Mouse (Mus musculus): ENCODE measurements around the gene Samsn1. TPM values are rescaled to one million over a fixed set of nuclear protein-coding genes. Genes with fewer than 3 reads are reported as not detected.

The Samsn1 gene
- 1 to 10 TPM; 1.0 to 2.0 TPM for total RNA-seq (2021)
- long read RNA-seq, partial matches to known transcripts, result 0 of 2 reads
- long read RNA-seq, other reads (novel, unspliced or antisense), result 0 of 2 reads

- no peak for DNase-seq (ENCODE audit: low spot score in 2 of 2)
Observed at GRCm38 (mm10) chr16:76022181-76022580, at the start of gene Samsn1. Gene Samsn1 (minus strand): TSS chr16:76022281.

DNA sequence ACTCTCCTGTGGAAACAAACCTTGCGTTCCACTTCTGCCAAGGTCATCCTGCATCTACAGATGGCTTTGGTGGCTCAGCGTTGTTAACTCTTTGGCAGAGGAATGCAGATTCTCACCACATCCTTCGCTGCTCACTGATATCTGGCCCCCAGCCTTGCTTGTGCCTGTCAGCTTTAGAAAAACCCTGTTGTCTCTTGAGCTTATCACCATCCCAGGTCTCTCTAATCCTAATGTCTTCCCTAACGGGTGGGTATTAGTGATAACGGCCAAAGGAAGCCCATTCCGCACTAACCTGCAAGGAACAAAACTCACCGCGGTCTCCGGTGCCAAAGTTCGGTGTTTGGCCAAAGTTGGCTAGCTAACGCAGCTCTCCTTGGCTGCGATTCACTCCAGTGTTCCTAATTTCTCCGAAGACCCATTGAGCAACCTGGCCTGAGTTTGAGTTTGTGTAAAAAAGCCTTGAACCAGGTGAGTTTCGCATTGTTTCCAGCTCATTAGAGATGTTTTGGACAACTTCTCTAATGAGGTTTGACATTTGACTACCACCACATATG lies 44.1 kb upstream of the Samsn1 start:
- no peak for DNase-seq (ENCODE audit: low spot score in 2 of 2)

GRCm38 (mm10) chr16:76054976-76055375 lies 32.9 kb upstream of the Samsn1 start:
- no peak for DNase-seq (ENCODE audit: low spot score in 2 of 2)

DNA sequence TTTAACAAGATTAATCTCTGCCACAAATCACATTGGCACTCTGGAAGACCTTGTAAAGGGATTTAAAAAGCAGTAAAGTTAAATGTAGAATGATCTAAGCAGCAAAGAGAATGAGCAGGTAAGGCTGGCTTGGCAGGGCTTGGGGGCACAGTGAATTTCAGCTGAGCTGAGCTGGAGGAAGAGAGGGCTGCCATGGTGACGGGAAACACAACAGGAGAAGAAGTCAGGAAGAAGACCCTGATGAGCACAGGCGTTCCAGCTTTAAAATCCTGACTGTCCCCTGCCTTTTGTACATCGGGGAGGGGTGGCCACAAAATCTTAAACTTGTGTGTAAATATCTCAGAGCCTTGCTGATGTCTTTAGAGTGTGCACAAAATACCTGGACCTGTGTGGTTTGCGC lies 32.0 kb upstream of the Samsn1 start:
- no peak for DNase-seq (ENCODE audit: low spot score in 2 of 2)

- DNase-seq (ENCODE audit: low spot score in 2 of 2), result no peak
Observed at GRCm38 (mm10) chr16:76053537-76053936, 31.5 kb upstream of the Samsn1 start.

DNA sequence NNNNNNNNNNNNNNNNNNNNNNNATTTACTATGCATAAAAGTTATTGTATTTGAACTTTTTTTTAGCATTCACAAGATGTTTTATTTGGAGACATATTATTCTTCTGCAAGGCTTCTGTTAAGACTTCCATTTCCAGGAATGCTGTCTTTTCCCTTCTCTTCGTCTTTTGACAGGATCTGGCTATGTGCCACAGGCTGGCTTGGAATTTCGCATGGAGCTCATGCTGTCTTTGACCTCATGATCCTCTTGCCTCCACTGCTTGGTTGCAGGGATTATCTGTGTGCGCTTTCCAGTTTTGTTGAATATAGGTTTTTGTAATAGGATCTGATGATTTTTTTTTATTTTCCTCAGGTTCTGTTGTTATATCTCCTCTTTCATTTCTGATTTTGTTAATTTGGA lies 25.0 kb upstream of the Samsn1 start:
- no peak for DNase-seq (ENCODE audit: low spot score in 2 of 2)

DNA sequence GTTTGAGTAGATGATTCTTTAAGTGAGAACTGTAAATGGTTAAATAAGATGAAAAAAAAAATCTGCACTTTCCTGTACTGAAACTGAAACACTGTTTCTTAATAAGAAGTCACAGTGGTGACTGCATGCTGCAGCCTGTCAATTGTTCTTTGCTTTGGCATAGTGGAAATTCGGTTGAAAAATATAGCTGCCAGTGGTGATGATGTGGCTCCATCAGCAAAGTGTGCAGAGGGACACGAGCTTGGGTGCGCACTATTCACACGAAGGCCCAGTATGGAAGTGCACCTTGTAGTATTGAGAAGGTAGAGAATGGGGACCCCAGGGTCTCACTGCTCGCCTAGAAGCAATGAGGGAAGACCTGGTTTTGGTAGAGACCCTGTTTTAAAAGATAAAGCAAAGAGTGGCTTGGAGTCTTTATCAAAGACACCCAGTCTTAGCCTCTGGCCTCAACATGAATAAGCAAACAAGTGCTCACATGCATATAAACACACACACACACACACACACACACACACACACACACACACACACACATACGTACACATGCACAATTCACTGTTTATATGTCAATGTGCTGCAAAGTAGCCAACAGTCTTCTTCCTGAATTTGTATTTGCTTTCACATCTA lies 18.4 kb upstream of the Samsn1 start:
- no peak for DNase-seq (ENCODE audit: low spot score in 2 of 2)

DNA sequence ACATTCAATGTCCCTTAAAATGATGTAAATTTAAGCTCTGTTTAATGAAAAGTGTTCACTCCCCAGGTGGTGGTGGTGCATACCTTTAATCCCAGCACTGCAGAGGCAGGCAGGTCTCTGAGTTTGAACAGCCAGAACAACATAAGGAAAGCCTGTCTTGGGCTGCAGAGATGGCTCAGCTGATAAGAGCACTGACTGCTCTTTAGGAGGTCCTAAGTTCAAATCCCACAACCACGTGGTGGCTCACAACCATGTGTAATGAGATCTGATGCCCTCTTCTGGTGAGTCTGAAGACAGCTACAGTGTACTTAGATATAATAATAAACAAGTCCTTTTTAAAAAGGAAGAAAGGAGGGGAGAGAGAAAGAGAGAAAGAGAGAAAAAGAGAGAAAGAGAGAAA lies 2.9 kb downstream of the Samsn1 start:
- no peak for DNase-seq (ENCODE audit: low spot score in 2 of 2)

DNA sequence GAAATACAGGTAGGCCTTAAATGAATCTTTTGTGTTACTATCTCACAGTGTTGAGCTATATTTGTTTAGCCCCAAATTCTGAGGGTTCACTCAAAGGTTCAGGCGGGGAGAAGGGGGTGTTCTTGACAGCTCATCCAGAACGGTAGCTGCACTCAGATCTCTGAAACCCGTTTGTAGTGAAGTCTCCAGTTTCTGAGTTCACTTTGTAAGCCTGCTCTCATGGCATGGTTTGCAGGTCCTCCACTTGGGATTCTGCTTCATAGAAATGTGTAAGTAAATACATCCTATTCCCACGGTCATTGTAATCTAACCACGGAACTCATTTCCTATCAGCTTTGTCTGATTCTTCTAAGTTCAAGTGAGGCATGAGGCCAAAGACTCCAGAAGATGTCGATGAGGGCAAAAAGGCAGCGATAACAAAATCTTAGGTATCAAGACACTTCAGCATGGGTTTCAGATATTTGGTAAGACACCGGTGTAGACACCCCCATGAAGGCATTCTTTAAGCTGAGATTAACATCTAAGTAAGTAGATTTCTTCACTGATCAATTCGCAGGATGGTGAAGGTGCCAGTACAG lies 18.2 kb downstream of the Samsn1 start:
- no peak for DNase-seq (ENCODE audit: low spot score in 2 of 2)

GRCm38 (mm10) chr16:76002870-76003572 lies 19.1 kb downstream of the Samsn1 start:
- no peak for DNase-seq (ENCODE audit: low spot score in 2 of 2)

- no peak for DNase-seq (ENCODE audit: low spot score in 2 of 2)
Observed at GRCm38 (mm10) chr16:76002287-76002686, 19.8 kb downstream of the Samsn1 start.

- no peak for DNase-seq (ENCODE audit: low spot score in 2 of 2)
Observed at GRCm38 (mm10) chr16:76001788-76002187, 20.3 kb downstream of the Samsn1 start.

GRCm38 (mm10) chr16:76000127-76000526 lies 22.0 kb downstream of the Samsn1 start:
- no peak for DNase-seq (ENCODE audit: low spot score in 2 of 2)

DNA sequence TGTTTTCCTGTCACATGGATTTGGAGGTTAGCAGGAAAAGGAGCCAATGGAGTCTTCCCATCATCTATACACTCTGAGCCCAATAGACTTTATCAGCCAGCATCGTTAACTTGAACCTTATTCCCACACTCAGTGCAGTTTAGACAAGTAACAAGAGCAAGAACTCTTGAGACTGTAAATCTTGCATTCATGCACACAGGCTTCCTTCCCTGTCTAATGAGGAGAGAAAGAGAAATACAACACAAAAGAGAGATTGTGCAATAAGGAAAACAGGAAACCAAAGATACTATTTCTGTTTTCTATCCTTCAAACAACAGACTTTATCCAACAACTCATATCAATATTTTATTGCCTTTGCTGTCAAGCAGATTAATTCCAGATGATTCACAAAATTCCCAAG lies 31.9 kb downstream of the Samsn1 start:
- DNase-seq (ENCODE audit: low spot score in 2 of 2), result no peak

DNA sequence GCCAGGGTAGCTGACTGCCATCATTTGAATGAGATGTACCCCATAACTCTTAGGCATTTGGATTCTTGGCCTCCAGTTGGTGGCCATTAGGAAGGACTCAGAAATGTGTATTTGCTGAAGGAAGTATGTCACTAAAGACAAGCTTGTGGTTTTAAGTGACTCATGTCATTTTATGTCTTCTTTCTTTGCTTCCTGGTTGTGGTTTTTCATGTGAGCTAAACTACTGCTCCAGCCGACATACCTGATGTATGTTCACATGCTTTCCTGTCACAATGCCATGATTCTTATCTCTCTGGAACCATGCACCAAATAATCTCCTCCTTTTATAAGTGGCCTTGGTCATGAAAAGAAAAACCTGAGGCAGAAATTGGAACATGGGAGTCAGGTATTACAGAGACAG lies 38.2 kb downstream of the Samsn1 start:
- DNase-seq (ENCODE audit: low spot score in 2 of 2), result no peak

- no peak for DNase-seq (ENCODE audit: low spot score in 2 of 2)
Observed at GRCm38 (mm10) chr16:75979381-75979780, 42.7 kb downstream of the Samsn1 start.

- no peak for DNase-seq (ENCODE audit: low spot score in 2 of 2)
Observed at GRCm38 (mm10) chr16:75977798-75978197, 44.3 kb downstream of the Samsn1 start.

- DNase-seq (ENCODE audit: low spot score in 2 of 2), result no peak
Observed at GRCm38 (mm10) chr16:75975682-75976332, 46.3 kb downstream of the Samsn1 start.

GRCm38 (mm10) chr16:75970266-75970998 lies 51.6 kb downstream of the Samsn1 start:
- DNase-seq (ENCODE audit: low spot score in 2 of 2), result no peak

DNA sequence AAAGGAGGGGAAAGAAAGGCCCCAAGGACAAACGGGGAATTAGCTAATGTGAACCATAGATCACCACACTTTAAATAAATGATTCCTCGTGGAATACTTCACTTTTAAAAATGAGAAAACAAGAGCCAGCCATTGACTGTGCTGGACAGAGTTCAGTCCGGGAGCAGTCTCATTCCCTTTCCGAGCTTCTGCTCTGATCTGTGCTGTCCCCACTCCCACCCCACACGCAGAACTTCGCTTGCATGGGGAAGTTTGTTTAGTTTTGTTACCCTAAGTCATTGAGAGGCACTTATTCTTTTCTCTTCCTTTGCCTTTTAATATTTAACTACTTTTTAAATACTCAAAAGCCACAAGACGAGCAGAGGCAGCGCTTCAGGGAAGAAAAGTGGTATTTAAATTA lies 60.1 kb downstream of the Samsn1 start:
- DNase-seq (ENCODE audit: low spot score in 2 of 2), result no peak

DNA sequence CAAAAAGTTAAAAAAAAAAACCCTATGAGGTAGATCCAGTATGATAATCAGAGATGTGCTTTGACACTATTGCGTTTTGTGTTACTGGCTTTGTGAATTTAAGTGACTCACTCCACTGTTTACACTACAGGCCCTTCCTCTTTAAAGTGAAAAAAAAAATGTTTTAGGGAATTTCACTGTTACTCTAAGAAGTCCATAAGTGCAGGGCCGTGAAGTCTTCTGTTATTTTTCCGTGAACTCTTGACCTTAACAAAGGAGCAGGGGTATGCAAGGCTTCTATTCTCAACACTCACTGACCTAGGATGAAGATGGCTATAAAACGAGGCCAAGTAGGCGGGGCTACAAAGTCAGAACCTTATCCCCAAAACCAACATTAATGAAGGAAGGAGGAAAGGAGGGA lies 60.6 kb downstream of the Samsn1 start:
- no peak for DNase-seq (ENCODE audit: low spot score in 2 of 2)
